Mouse (Mus musculus) heart, postnatal 36 days (tissue): ENCODE results near the gene St3gal6. TPM values are rescaled to one million over a fixed set of nuclear protein-coding genes. Genes with fewer than 3 reads are reported as not detected.

Source experiments
- DNase-seq, 2 experiments: peaks; one replicate each; pipeline ENCODE4 v3.0.0; 2021 to 2022
- intact Hi-C: fragments of 180-260 bp; cut with DNase I; formaldehyde crosslinking; loops from one replicate; pipeline ENCODE4 v1.15.1; 2025
- total RNA-seq, 2 experiments: library from RNA; stranded (reverse); gene quantifications; 2 replicates each; pipeline ENCODE4 v1.2.3; 2021

The St3gal6 gene
- total RNA-seq, 2 experiments from 2014 or later = 40.2 to 43.7 TPM

GRCm38 (mm10) chr16:58451647-58452046, 72.4 kb downstream of the St3gal6 start:
- intact Hi-C loops = loop anchor here (1.0 to 5.0 kb wide), 3 partner anchors 152 to 276 kb away; partner anchors contain the start of gene Cldnd1
- no peak for DNase-seq

GRCm38 (mm10) chr16:58450648-58451047, 73.4 kb downstream of the St3gal6 start:
- intact Hi-C loops = loop anchor here (1.0 to 5.0 kb wide), 3 partner anchors 151 to 277 kb away; partner anchors contain the start of gene Cldnd1
- DNase-seq = no peak

GRCm38 (mm10) chr16:58449073-58449472, 75.0 kb downstream of the St3gal6 start:
- DNase-seq = no peak
- intact Hi-C loops = no loop called here

GRCm38 (mm10) chr16:58446281-58447259, 77.5 kb downstream of the St3gal6 start:
- DNase-seq = no peak
- intact Hi-C loops = no loop called here

- intact Hi-C loops = no loop called here
- DNase-seq = no peak
Observed at GRCm38 (mm10) chr16:58444735-58445134, 79.3 kb downstream of the St3gal6 start.

- intact Hi-C loops = no loop called here
- DNase-seq = no peak
Observed at GRCm38 (mm10) chr16:58432384-58432783, 91.7 kb downstream of the St3gal6 start.

GRCm38 (mm10) chr16:58430246-58430645, 93.8 kb downstream of the St3gal6 start:
- DNase-seq = no peak
- intact Hi-C loops = no loop called here

- intact Hi-C loops = no loop called here
- no peak for DNase-seq
Observed at GRCm38 (mm10) chr16:58421696-58422354, 102.2 kb downstream of the St3gal6 start.

Other genes with a start within 250 kb of the St3gal6 start
- gene Dcbld2, start 115.8 kb downstream of the St3gal6 start, total RNA-seq = 10 to 100 TPM; 14.3 to 17.6 TPM
- not detected for gene Gm813, start 92.7 kb upstream of the St3gal6 start, total RNA-seq
- not detected for gene E330017A01Rik, start 114.5 kb upstream of the St3gal6 start, total RNA-seq
- 10 to 100 TPM; 39.8 to 40.0 TPM for gene Cpox, start 146.0 kb upstream of the St3gal6 start, total RNA-seq
- not detected for gene Gpr15, start 194.8 kb upstream of the St3gal6 start, total RNA-seq
- gene Cldnd1, start 203.7 kb upstream of the St3gal6 start, total RNA-seq = 10 to 100 TPM; 51.7 to 51.9 TPM
- gene Olfr172, start 238.9 kb upstream of the St3gal6 start, total RNA-seq = not detected